Mouse (Mus musculus): Measurements from ENCODE around the gene Ttc27.

DNA sequence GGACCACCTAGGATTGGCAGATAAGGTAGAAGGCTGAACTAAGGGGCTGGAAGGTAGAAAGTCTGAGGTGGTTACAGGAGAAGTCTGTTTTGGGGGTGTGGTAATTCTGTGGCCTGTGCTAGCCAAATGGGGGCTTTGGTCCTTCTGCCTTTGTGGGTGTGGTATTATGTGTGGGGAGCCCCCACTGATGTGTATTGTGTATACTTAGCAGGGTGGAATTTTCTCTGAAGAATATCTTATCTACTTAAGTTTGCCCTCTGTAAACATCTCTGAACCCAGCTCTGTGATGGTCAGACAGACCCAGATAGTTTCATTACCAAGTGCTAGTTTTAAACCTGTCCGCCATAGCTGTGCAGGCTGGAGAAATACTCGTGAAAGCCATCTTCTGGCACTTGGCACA, 141.8 kb downstream of the Ttc27 start:
- no peak for TF ChIP-seq POLR2AphosphoS2 (IDR thresholded peaks at IDR 0.05; ENCODE audit: insufficient read length, low read depth)
- no peak for TF ChIP-seq POLR2A (IDR thresholded peaks at IDR 0.05; ENCODE audit: insufficient read length, low read depth)
- TF ChIP-seq MAX (IDR thresholded peaks at IDR 0.05; ENCODE audit: low read depth): no peak
- TF ChIP-seq SRF (IDR thresholded peaks at IDR 0.05; ENCODE audit: control insufficient read depth, insufficient read length, low read depth): no peak
- no peak for TF ChIP-seq E2F4 (IDR thresholded peaks at IDR 0.05; ENCODE audit: insufficient read depth)
- TF ChIP-seq USF1 (IDR thresholded peaks at IDR 0.05; ENCODE audit: low read depth): no peak
- TF ChIP-seq CEBPB (IDR thresholded peaks at IDR 0.05; ENCODE audit: insufficient read depth, poor library complexity, severe bottlenecking): no peak
- no peak for TF ChIP-seq TCF12 (IDR thresholded peaks at IDR 0.05; ENCODE audit: insufficient read depth, poor library complexity, severe bottlenecking)
- no peak for TF ChIP-seq MYOG (IDR thresholded peaks at IDR 0.05; ENCODE audit: control insufficient read depth in 1 of 3, insufficient read depth in 1 of 3, insufficient read length in 2 of 3, low read depth in 2 of 3)
- TF ChIP-seq MYOD1 (IDR thresholded peaks at IDR 0.05; ENCODE audit: control insufficient read depth in 1 of 3, insufficient read length in 2 of 3, low read depth in 2 of 3): no peak
- no peak for TF ChIP-seq TCF3 (IDR thresholded peaks at IDR 0.05; ENCODE audit: insufficient read length, low read depth)
